Mouse (Mus musculus) neural tube, embryonic 15.5 days (tissue): ENCODE data around the gene Zfp651. TPM values are rescaled to one million over a fixed set of nuclear protein-coding genes. Genes with fewer than 3 reads are reported as not detected.

Experiments used
- ATAC-seq: fragments of 200-750 bp; cut with Nextera tagmentation; 2 replicates; pipeline ENCODE4 v1.8.0; 2017; ENCODE audit warnings: mild to moderate bottlenecking, moderate TSS enrichment, moderate library complexity; ENCODE audit not compliant: low FRiP score
- H3K27ac ChIP-seq: fragments of 300-500 bp; sonication (generic); replicated peaks from 2 replicates; pipeline ENCODE4 v1.5.1; 2015; ENCODE audit warnings: mild to moderate bottlenecking, inconsistent platforms
- H3K27me3 ChIP-seq: fragments of 300-500 bp; sonication (generic); replicated peaks from 2 replicates; pipeline ENCODE4 v1.6.1; 2015; ENCODE audit warnings: inconsistent platforms
- H3K36me3 ChIP-seq: fragments of 300-500 bp; sonication (generic); 2 replicates; pipeline ENCODE4 v1.6.1; 2015; ENCODE audit warnings: inconsistent platforms
- H3K4me1 ChIP-seq: fragments of 300-500 bp; sonication (generic); 2 replicates; pipeline ENCODE4 v1.6.1; 2015; ENCODE audit warnings: inconsistent platforms
- H3K4me2 ChIP-seq: fragments of 300-500 bp; sonication (generic); 2 replicates; pipeline ENCODE4 v1.6.1; 2015; ENCODE audit warnings: inconsistent platforms, mild to moderate bottlenecking, moderate library complexity
- H3K4me3 ChIP-seq: fragments of 300-500 bp; sonication (generic); replicated peaks from 2 replicates; pipeline ENCODE4 v1.5.1; 2015; ENCODE audit warnings: mild to moderate bottlenecking, inconsistent platforms
- H3K9ac ChIP-seq: fragments of 300-500 bp; sonication (generic); replicated peaks from 2 replicates; pipeline ENCODE4 v1.6.1; 2015; ENCODE audit warnings: mild to moderate bottlenecking, inconsistent platforms
- H3K9me3 ChIP-seq: fragments of 300-500 bp; sonication (generic); replicated peaks from 2 replicates; pipeline ENCODE4 v1.6.1; 2016; ENCODE audit warnings: inconsistent platforms
- WGBS: fragments of 180-500 bp; shearing (Covaris S2); methylation state at CpG from one replicate; pipeline ENCODE4 v1.1.7; 2015; ENCODE audit warnings: mixed read lengths; 5-methylcytosine and 5-hydroxymethylcytosine counted together
- polyA plus RNA-seq: library from polyadenylated mRNA; unstranded; fragments of >200 nt; fragmentation: Nextera tagmentation; extraction: Ambion mirVana; gene quantifications from 2 replicates; pipeline ENCODE4 v1.2.1, GENCODE M21; 2015

The Zfp651 gene
- polyA plus RNA-seq, 1 experiment from 2014 or later: 36.3 TPM

- H3K9ac ChIP-seq: no peak overlapping the region
- ATAC-seq: no peak
- H3K9me3 ChIP-seq: no peaks in the 10 kb centered on the region
- no peaks in the 10 kb centered on the region for H3K27me3 ChIP-seq
- no peak overlapping the region for H3K4me3 ChIP-seq
- peaks cover 35% of the 10 kb centered on the region for H3K4me1 ChIP-seq
- 83% methylated on average over 16 of the region's 16 CpGs for WGBS
- no peak overlapping the region for H3K4me2 ChIP-seq
- no peak overlapping the region for H3K27ac ChIP-seq
- H3K36me3 ChIP-seq: peaks cover 65% of the 10 kb centered on the region
Observed at GRCm38 (mm10) chr9:121765166-121765855, 6.2 kb downstream of the Zfp651 start.

GRCm38 (mm10) chr9:121772412-121772811 is 13.3 kb downstream of the Zfp651 start:
- no peak for ATAC-seq
- 82% methylated on average over 5 of the region's 5 CpGs for WGBS
- H3K27ac ChIP-seq: no peak overlapping the region
- H3K4me2 ChIP-seq: no peak overlapping the region
- no peak overlapping the region for H3K9ac ChIP-seq
- H3K27me3 ChIP-seq: peaks cover 21% of the 10 kb centered on the region
- H3K9me3 ChIP-seq: no peaks in the 10 kb centered on the region
- H3K4me3 ChIP-seq: no peak overlapping the region
- H3K36me3 ChIP-seq: peaks cover 16% of the 10 kb centered on the region
- H3K4me1 ChIP-seq: no peaks in the 10 kb centered on the region

- Histone ChIP-seq H3K36me3 (no peaks in the 10 kb centered on the region), H3K9me3 (no peaks in the 10 kb centered on the region), H3K9ac (no peak overlapping the region), H3K4me2 (no peak overlapping the region), H3K27ac (no peak overlapping the region), H3K4me1 (peaks cover 14% of the 10 kb centered on the region), H3K4me3 (no peak overlapping the region), H3K27me3 (peaks cover 47% of the 10 kb centered on the region)
- 80% methylated on average over 10 of the region's 10 CpGs for WGBS
- no peak for ATAC-seq
Observed at GRCm38 (mm10) chr9:121775951-121776350, 16.8 kb downstream of the Zfp651 start.

- Histone ChIP-seq H3K4me1 (peaks cover 14% of the 10 kb centered on the region), H3K27ac (no peak overlapping the region), H3K4me3 (no peak overlapping the region), H3K27me3 (peaks cover 47% of the 10 kb centered on the region), H3K9me3 (no peaks in the 10 kb centered on the region), H3K9ac (no peak overlapping the region), H3K36me3 (no peaks in the 10 kb centered on the region), H3K4me2 (no peak overlapping the region)
- WGBS: 85% methylated on average over 7 of the region's 7 CpGs
- ATAC-seq: no peak
Observed at GRCm38 (mm10) chr9:121776511-121776910, 17.4 kb downstream of the Zfp651 start.

GRCm38 (mm10) chr9:121777484-121778065 is 18.4 kb downstream of the Zfp651 start, which contains the start of gene Klhl40:
Klhl40 (plus strand) TSS chr9:121777607.
- no peak within 1 kb of the TSS; the same call in 1 of the 2 replicates for H3K27ac ChIP-seq
- no peaks in the 10 kb centered on the region for H3K36me3 ChIP-seq
- 18% methylated on average over 29 of the region's 30 CpGs for WGBS
- peak within 1 kb of the TSS; percentile 64 for H3K4me2 ChIP-seq
- no peaks in the 10 kb centered on the region for H3K9me3 ChIP-seq
- H3K27me3 ChIP-seq: peaks cover 47% of the 10 kb centered on the region
- H3K9ac ChIP-seq: 0 out of 2 replicates have a peak within 1 kb of the TSS, but pooled peaks have one; percentile 14
- peaks cover 14% of the 10 kb centered on the region for H3K4me1 ChIP-seq
- H3K4me3 ChIP-seq: peak within 1 kb of the TSS; percentile 35
- ATAC-seq: peak; percentile 72

- Histone ChIP-seq H3K4me3 (peak overlapping the region; percentile 35), H3K9me3 (no peaks in the 10 kb centered on the region), H3K27ac (no peak overlapping the region; the same call in 1 of the 2 replicates), H3K27me3 (peaks cover 47% of the 10 kb centered on the region), H3K4me1 (peaks cover 14% of the 10 kb centered on the region), H3K9ac (0 out of 2 replicates have a peak overlapping the region, but pooled peaks have one; percentile 14), H3K4me2 (peak overlapping the region; percentile 64), H3K36me3 (no peaks in the 10 kb centered on the region)
- 10% methylated on average over 54 of the region's 54 CpGs for WGBS
- ATAC-seq: peak; percentile 69
Observed at GRCm38 (mm10) chr9:121778066-121778624, 19.0 kb downstream of the Zfp651 start.

GRCm38 (mm10) chr9:121784801-121785200 is 25.7 kb downstream of the Zfp651 start:
- no peaks in the 10 kb centered on the region for H3K36me3 ChIP-seq
- ATAC-seq: no peak
- H3K27me3 ChIP-seq: peaks cover 2% of the 10 kb centered on the region
- H3K9me3 ChIP-seq: no peaks in the 10 kb centered on the region
- WGBS: 91% methylated on average over 12 of the region's 12 CpGs
- H3K27ac ChIP-seq: no peak overlapping the region
- no peak overlapping the region for H3K4me3 ChIP-seq
- no peak overlapping the region for H3K4me2 ChIP-seq
- H3K4me1 ChIP-seq: no peaks in the 10 kb centered on the region
- H3K9ac ChIP-seq: no peak overlapping the region

- no peaks in the 10 kb centered on the region for H3K4me1 ChIP-seq
- no peaks in the 10 kb centered on the region for H3K9me3 ChIP-seq
- no peak overlapping the region for H3K27ac ChIP-seq
- whole genome bisulfite sequencing: 85% methylated on average over 8 of the region's 8 CpGs
- H3K36me3 ChIP-seq: no peaks in the 10 kb centered on the region
- no peak overlapping the region for H3K4me2 ChIP-seq
- ATAC-seq: no peak; the same call in 1 of the 2 replicates
- H3K4me3 ChIP-seq: no peak overlapping the region
- no peak overlapping the region for H3K9ac ChIP-seq
- no peaks in the 10 kb centered on the region; the same call in 1 of the 2 replicates for H3K27me3 ChIP-seq
Observed at GRCm38 (mm10) chr9:121785261-121785660, 26.1 kb downstream of the Zfp651 start.

- 88% methylated on average over 2 of the region's 2 CpGs for WGBS
- no peak for ATAC-seq
- no peak overlapping the region for H3K9ac ChIP-seq
- H3K36me3 ChIP-seq: no peaks in the 10 kb centered on the region
- no peaks in the 10 kb centered on the region; the same call in 1 of the 2 replicates for H3K27me3 ChIP-seq
- H3K4me3 ChIP-seq: no peak overlapping the region
- H3K9me3 ChIP-seq: no peaks in the 10 kb centered on the region
- no peaks in the 10 kb centered on the region for H3K4me1 ChIP-seq
- no peak overlapping the region for H3K27ac ChIP-seq
- no peak overlapping the region for H3K4me2 ChIP-seq
Observed at GRCm38 (mm10) chr9:121786359-121786758, 27.2 kb downstream of the Zfp651 start.

GRCm38 (mm10) chr9:121791206-121791605 is 32.1 kb downstream of the Zfp651 start:
- ATAC-seq: no peak

GRCm38 (mm10) chr9:121791757-121792521 is 32.8 kb downstream of the Zfp651 start, which contains the start of gene Hhatl:
Hhatl (minus strand) TSS chr9:121792507.
- H3K27ac ChIP-seq: no peak within 1 kb of the TSS
- no peak within 1 kb of the TSS for H3K9ac ChIP-seq
- H3K9me3 ChIP-seq: no peaks in the 10 kb centered on the region
- WGBS: 51% methylated on average over 24 of the region's 24 CpGs
- H3K4me2 ChIP-seq: no peak within 1 kb of the TSS
- H3K27me3 ChIP-seq: no peaks in the 10 kb centered on the region; the same call in 1 of the 2 replicates
- H3K36me3 ChIP-seq: no peaks in the 10 kb centered on the region
- H3K4me3 ChIP-seq: no peak within 1 kb of the TSS
- no peak for ATAC-seq
- H3K4me1 ChIP-seq: peaks cover 22% of the 10 kb centered on the region

More at GRCm38 (mm10) chr9:121791206-121791605, 32.1 kb downstream of the Zfp651 start:
- H3K4me2 ChIP-seq: no peak overlapping the region
- no peak overlapping the region for H3K27ac ChIP-seq
- no peak overlapping the region for H3K9ac ChIP-seq
- no peaks in the 10 kb centered on the region; the same call in 1 of the 2 replicates for H3K27me3 ChIP-seq
- H3K36me3 ChIP-seq: no peaks in the 10 kb centered on the region
- WGBS: 12% methylated on average over 5 of the region's 5 CpGs
- no peak overlapping the region for H3K4me3 ChIP-seq
- H3K9me3 ChIP-seq: no peaks in the 10 kb centered on the region
- H3K4me1 ChIP-seq: peaks cover 22% of the 10 kb centered on the region
